Mouse (Mus musculus): ENCODE measurements at regions not wholly inside any gene's neighbourhood (a gene's known extent, or its start where the extent isn't known, plus 50 kb on each side); places are given as distances from the start of the nearest gene placed in this dataset.
A peak's percentile ranks its signal among the peaks of the same experiment; 100 is the strongest.

DNA sequence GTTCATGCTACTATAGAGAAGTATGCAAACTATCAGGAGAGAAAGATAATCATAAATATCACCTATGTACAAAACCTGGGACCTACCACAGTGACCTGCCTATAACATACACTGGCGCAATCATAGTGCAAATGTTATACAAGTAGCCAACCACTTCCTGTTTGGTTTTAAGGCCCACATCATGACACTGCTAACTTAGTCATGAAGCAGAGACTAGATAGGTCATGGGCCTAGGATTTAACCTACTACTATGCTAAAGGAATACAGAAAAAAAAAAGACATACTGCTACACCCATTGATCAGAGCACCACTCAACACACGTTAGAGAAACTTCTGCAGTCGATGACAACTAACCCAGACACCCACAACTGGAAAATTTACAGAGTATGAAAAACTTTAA lies 498.6 kb upstream of the Acvr2a start:
- H3K4me2 ChIP-seq (ENCODE audit: low read depth, severe bottlenecking), result no peak overlapping the region
- 0 out of 2 replicates have a peak, but pooled peaks cover 2% of the 10 kb centered on the region for H3K4me1 ChIP-seq (ENCODE audit: control insufficient read depth, insufficient read depth, low read length)
- no peaks in the 10 kb centered on the region for H3K27me3 ChIP-seq (ENCODE audit: control insufficient read depth, insufficient read depth, low read length)
- no peaks in the 10 kb centered on the region for H3K9me3 ChIP-seq (ENCODE audit: control insufficient read depth, low read length)
- no peak overlapping the region for H3K9ac ChIP-seq (ENCODE audit: low read length)
- no peak overlapping the region for H3K4me3 ChIP-seq (ENCODE audit: low read depth, low read length)
- ATAC-seq (ENCODE audit: insufficient number of reproducible peaks, low FRiP score, low TSS enrichment, low read depth) (no peak), DNase-seq (ENCODE audit: low spot score) (no peak)
- 91% methylated on average over 3 of the region's 3 CpGs for WGBS
- H3K27ac ChIP-seq (replicated peaks; ENCODE audit: low read depth, low read length), result no peak overlapping the region
- H3K36me3 ChIP-seq (ENCODE audit: control insufficient read depth, insufficient read depth, low read length), result no peaks in the 10 kb centered on the region

DNA sequence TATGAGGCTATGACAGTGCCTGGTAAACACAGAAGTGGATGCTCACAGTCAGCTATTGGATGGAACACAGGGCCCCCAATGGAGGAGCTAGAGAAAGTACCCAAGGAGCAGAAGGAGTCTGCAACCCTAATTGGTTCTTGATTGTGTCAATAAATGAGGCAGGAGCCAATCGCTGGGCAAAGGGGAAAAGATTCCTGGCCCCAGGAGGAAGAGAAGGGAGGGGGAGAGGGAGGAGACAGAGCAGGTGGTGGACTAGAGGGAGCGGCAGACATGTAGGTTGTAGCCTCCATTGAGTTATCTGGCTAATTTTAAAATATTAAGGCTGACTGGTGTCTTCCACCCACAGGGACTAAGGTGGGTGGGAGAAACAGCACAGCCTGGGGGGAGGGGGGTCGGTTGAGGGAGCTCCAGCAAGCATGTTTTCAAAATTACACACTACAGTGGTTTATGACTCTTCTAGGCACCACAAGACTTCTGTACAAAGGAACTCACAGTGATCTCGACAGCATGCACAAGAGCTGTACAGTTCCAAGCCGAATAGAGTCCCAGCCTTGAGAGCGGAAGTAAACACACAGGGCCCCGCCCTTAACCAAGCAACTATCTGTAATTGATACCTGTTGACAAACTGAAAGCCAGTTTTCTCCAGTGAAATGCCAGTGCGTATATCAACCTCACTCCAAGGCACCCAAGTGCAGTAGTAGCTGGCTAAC lies 497.6 kb upstream of the Acvr2a start:
- H3K9ac ChIP-seq (ENCODE audit: low read length), result no peak overlapping the region
- H3K4me1 ChIP-seq (ENCODE audit: control insufficient read depth, insufficient read depth, low read length), result 0 out of 2 replicates have a peak, but pooled peaks cover 2% of the 10 kb centered on the region
- ATAC-seq (ENCODE audit: insufficient number of reproducible peaks, low FRiP score, low TSS enrichment, low read depth), result no peak
- no peak overlapping the region for H3K4me3 ChIP-seq (ENCODE audit: low read depth, low read length)
- H3K4me2 ChIP-seq (ENCODE audit: low read depth, severe bottlenecking), result no peak overlapping the region
- no peak for DNase-seq (ENCODE audit: low spot score)
- no peaks in the 10 kb centered on the region for H3K9me3 ChIP-seq (ENCODE audit: control insufficient read depth, low read length)
- H3K27me3 ChIP-seq (ENCODE audit: control insufficient read depth, insufficient read depth, low read length), result no peaks in the 10 kb centered on the region
- H3K36me3 ChIP-seq (ENCODE audit: control insufficient read depth, insufficient read depth, low read length), result no peaks in the 10 kb centered on the region
- 80% methylated on average over 8 of the region's 8 CpGs for WGBS
- H3K27ac ChIP-seq (replicated peaks; ENCODE audit: low read depth, low read length), result no peak overlapping the region

GRCm38 (mm10) chr2:48317821-48318220 lies 496.1 kb upstream of the Acvr2a start:
- DNase-seq (ENCODE audit: low spot score) (no peak), ATAC-seq (ENCODE audit: insufficient number of reproducible peaks, low FRiP score, low TSS enrichment, low read depth) (no peak; the same call in 1 of the 2 replicates)
- no peak overlapping the region for H3K9ac ChIP-seq (ENCODE audit: low read length)
- no peaks in the 10 kb centered on the region for H3K27me3 ChIP-seq (ENCODE audit: control insufficient read depth, insufficient read depth, low read length)
- H3K4me2 ChIP-seq (ENCODE audit: low read depth, severe bottlenecking), result no peak overlapping the region
- H3K4me3 ChIP-seq (ENCODE audit: low read depth, low read length), result no peak overlapping the region
- H3K36me3 ChIP-seq (ENCODE audit: control insufficient read depth, insufficient read depth, low read length), result no peaks in the 10 kb centered on the region
- 46% methylated on average over 7 of the region's 7 CpGs for WGBS
- H3K4me1 ChIP-seq (ENCODE audit: control insufficient read depth, insufficient read depth, low read length), result 0 out of 2 replicates have a peak, but pooled peaks cover 2% of the 10 kb centered on the region
- H3K9me3 ChIP-seq (ENCODE audit: control insufficient read depth, low read length), result no peaks in the 10 kb centered on the region
- no peak overlapping the region for H3K27ac ChIP-seq (replicated peaks; ENCODE audit: low read depth, low read length)

- 0 out of 2 replicates have a peak, but pooled peaks cover 2% of the 10 kb centered on the region for H3K4me1 ChIP-seq (ENCODE audit: control insufficient read depth, insufficient read depth, low read length)
- ATAC-seq (ENCODE audit: insufficient number of reproducible peaks, low FRiP score, low TSS enrichment, low read depth) (peak; percentile 87), DNase-seq (ENCODE audit: low spot score) (peak; percentile 45)
- no peak overlapping the region for H3K9ac ChIP-seq (ENCODE audit: low read length)
- no peak overlapping the region for H3K27ac ChIP-seq (replicated peaks; ENCODE audit: low read depth, low read length)
- H3K36me3 ChIP-seq (ENCODE audit: control insufficient read depth, insufficient read depth, low read length), result no peaks in the 10 kb centered on the region
- no peak overlapping the region for H3K4me3 ChIP-seq (ENCODE audit: low read depth, low read length)
- H3K27me3 ChIP-seq (ENCODE audit: control insufficient read depth, insufficient read depth, low read length), result no peaks in the 10 kb centered on the region
- no peak overlapping the region for H3K4me2 ChIP-seq (ENCODE audit: low read depth, severe bottlenecking)
- H3K9me3 ChIP-seq (ENCODE audit: control insufficient read depth, low read length), result no peaks in the 10 kb centered on the region
- WGBS, result 7% methylated on average over 8 of the region's 8 CpGs
Observed at GRCm38 (mm10) chr2:48318384-48319030, 495.4 kb upstream of the Acvr2a start.

GRCm38 (mm10) chr2:48321471-48321870 lies 492.4 kb upstream of the Acvr2a start:
- no peak for ATAC-seq (ENCODE audit: insufficient number of reproducible peaks, low FRiP score, low TSS enrichment, low read depth)
- no peaks in the 10 kb centered on the region for H3K9me3 ChIP-seq (ENCODE audit: control insufficient read depth, low read length)
- H3K27me3 ChIP-seq (ENCODE audit: control insufficient read depth, insufficient read depth, low read length), result no peaks in the 10 kb centered on the region
- H3K36me3 ChIP-seq (ENCODE audit: control insufficient read depth, insufficient read depth, low read length), result no peaks in the 10 kb centered on the region
- no peak overlapping the region for H3K4me2 ChIP-seq (ENCODE audit: low read depth, severe bottlenecking)
- 0 out of 2 replicates have a peak, but pooled peaks cover 2% of the 10 kb centered on the region for H3K4me1 ChIP-seq (ENCODE audit: control insufficient read depth, insufficient read depth, low read length)
- no peak overlapping the region for H3K4me3 ChIP-seq (ENCODE audit: low read depth, low read length)
- no peak overlapping the region for H3K27ac ChIP-seq (replicated peaks; ENCODE audit: low read depth, low read length)
- DNase-seq (ENCODE audit: low spot score), result no peak
- WGBS, result 86% methylated on average over 4 of the region's 4 CpGs
- no peak overlapping the region for H3K9ac ChIP-seq (ENCODE audit: low read length)

GRCm38 (mm10) chr2:48322278-48322677 lies 491.6 kb upstream of the Acvr2a start:
- WGBS, result 89% methylated on average over 5 of the region's 5 CpGs
- ATAC-seq (ENCODE audit: insufficient number of reproducible peaks, low FRiP score, low TSS enrichment, low read depth) (no peak), DNase-seq (ENCODE audit: low spot score) (no peak)
- Histone ChIP-seq H3K9ac (ENCODE audit: low read length) (no peak overlapping the region), H3K4me3 (ENCODE audit: low read depth, low read length) (no peak overlapping the region), H3K4me1 (ENCODE audit: control insufficient read depth, insufficient read depth, low read length) (0 out of 2 replicates have a peak, but pooled peaks cover 2% of the 10 kb centered on the region), H3K9me3 (ENCODE audit: control insufficient read depth, low read length) (no peaks in the 10 kb centered on the region), H3K4me2 (ENCODE audit: low read depth, severe bottlenecking) (no peak overlapping the region), H3K27me3 (ENCODE audit: control insufficient read depth, insufficient read depth, low read length) (no peaks in the 10 kb centered on the region), H3K36me3 (ENCODE audit: control insufficient read depth, insufficient read depth, low read length) (no peaks in the 10 kb centered on the region), H3K27ac (replicated peaks; ENCODE audit: low read depth, low read length) (no peak overlapping the region)

- Histone ChIP-seq H3K4me3 (ENCODE audit: low read depth, low read length) (no peak overlapping the region), H3K9ac (ENCODE audit: low read length) (no peak overlapping the region), H3K36me3 (ENCODE audit: control insufficient read depth, insufficient read depth, low read length) (no peaks in the 10 kb centered on the region), H3K4me2 (ENCODE audit: low read depth, severe bottlenecking) (no peak overlapping the region), H3K9me3 (ENCODE audit: control insufficient read depth, low read length) (no peaks in the 10 kb centered on the region), H3K27me3 (ENCODE audit: control insufficient read depth, insufficient read depth, low read length) (no peaks in the 10 kb centered on the region), H3K27ac (replicated peaks; ENCODE audit: low read depth, low read length) (no peak overlapping the region), H3K4me1 (ENCODE audit: control insufficient read depth, insufficient read depth, low read length) (no peaks in the 10 kb centered on the region)
- ATAC-seq (ENCODE audit: insufficient number of reproducible peaks, low FRiP score, low TSS enrichment, low read depth) (no peak), DNase-seq (ENCODE audit: low spot score) (no peak)
Observed at GRCm38 (mm10) chr2:48328204-48328603, 485.7 kb upstream of the Acvr2a start.

DNA sequence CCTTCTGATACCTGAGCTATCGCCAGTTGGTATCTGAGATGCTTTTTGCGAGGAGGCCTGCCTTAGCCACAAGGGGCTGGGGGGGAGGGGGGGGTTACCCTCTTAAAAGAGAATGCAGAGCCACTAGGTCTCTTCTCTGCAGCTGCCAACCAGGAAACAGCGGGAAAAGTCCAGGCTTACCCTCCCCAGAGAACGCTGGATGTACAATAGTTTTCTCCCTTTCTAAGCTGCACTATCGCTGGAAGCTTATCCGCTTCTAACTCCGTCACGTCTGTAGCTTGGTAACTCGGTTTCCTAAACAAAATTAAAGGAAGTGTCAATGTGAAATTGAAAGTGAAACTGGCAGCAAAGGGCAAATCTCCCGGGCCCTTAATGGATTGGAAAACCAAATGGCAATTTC lies 481.1 kb upstream of the Acvr2a start:
- ATAC-seq (ENCODE audit: insufficient number of reproducible peaks, low FRiP score, low TSS enrichment, low read depth) (no peak), DNase-seq (ENCODE audit: low spot score) (no peak)
- 67% methylated on average over 10 of the region's 10 CpGs for WGBS
- Histone ChIP-seq H3K9me3 (ENCODE audit: control insufficient read depth, low read length) (no peaks in the 10 kb centered on the region), H3K4me2 (ENCODE audit: low read depth, severe bottlenecking) (no peak overlapping the region), H3K27ac (replicated peaks; ENCODE audit: low read depth, low read length) (no peak overlapping the region), H3K36me3 (ENCODE audit: control insufficient read depth, insufficient read depth, low read length) (no peaks in the 10 kb centered on the region), H3K9ac (ENCODE audit: low read length) (no peak overlapping the region), H3K4me1 (ENCODE audit: control insufficient read depth, insufficient read depth, low read length) (no peaks in the 10 kb centered on the region), H3K4me3 (ENCODE audit: low read depth, low read length) (no peak overlapping the region), H3K27me3 (ENCODE audit: control insufficient read depth, insufficient read depth, low read length) (no peaks in the 10 kb centered on the region)
